Mouse (Mus musculus): ENCODE data around the gene Chchd1. TPM values are rescaled to one million over a fixed set of nuclear protein-coding genes. Genes with fewer than 3 reads are reported as not detected.

Chchd1 gene
- total RNA-seq, 2 experiments from 2014 or later, result 22.5 to 27.1 TPM

DNA sequence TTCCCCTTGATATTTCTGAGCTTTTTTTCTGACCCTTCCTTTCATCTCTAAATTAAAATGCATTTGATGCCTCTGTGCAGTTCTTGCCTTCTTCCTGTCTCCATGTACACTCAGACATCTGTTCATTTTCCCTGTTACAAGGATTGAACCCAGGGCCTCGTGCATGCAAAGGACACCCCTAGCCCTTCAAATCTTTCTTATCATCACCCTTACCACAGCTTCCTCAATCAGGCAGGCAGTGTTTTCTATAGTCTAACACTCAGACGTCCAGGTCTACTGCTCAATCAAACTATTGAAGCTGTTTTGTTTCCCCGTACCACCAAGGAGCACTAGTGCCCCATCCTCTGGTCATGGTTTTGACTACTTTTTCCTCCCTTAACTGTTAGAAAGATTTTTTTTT, 51.0 kb downstream of the Chchd1 start:
- no peak for ATAC-seq (replicated peaks; ENCODE audit: low FRiP score, poor library complexity, severe bottlenecking)

Other genes with a start within 250 kb of the Chchd1 start
- gene Anxa7, start 222.9 kb upstream of the Chchd1 start, total RNA-seq (2015; ENCODE audit: low replicate concordance), result 107 and 122 TPM in 2 replicates
- gene Anxa7, start 222.9 kb upstream of the Chchd1 start, total RNA-seq (2017; ENCODE audit: low replicate concordance), result 114 and 164 TPM in 2 replicates
- 4.6 and 21.7 TPM in 2 replicates for gene Mss51, start 206.1 kb upstream of the Chchd1 start, total RNA-seq (2015; ENCODE audit: low replicate concordance)
- 8.5 and 13.2 TPM in 2 replicates for gene Mss51, start 206.1 kb upstream of the Chchd1 start, total RNA-seq (2017; ENCODE audit: low replicate concordance)
- 114 and 134 TPM in 2 replicates for gene Ppp3cb, start 156.4 kb upstream of the Chchd1 start, total RNA-seq (2015; ENCODE audit: low replicate concordance)
- gene Ppp3cb, start 156.4 kb upstream of the Chchd1 start, total RNA-seq (2017; ENCODE audit: low replicate concordance), result 72.4 and 84.6 TPM in 2 replicates
- gene Usp54, start 61.9 kb upstream of the Chchd1 start, total RNA-seq (2015; ENCODE audit: low replicate concordance), result 0.58 and 1.7 TPM in 2 replicates
- 2.0 and 3.2 TPM in 2 replicates for gene Usp54, start 61.9 kb upstream of the Chchd1 start, total RNA-seq (2017; ENCODE audit: low replicate concordance)
- not detected in 2 replicates for gene Myoz1, start 46.5 kb upstream of the Chchd1 start, total RNA-seq (2015; ENCODE audit: low replicate concordance)
- not detected in 2 replicates for gene Myoz1, start 46.5 kb upstream of the Chchd1 start, total RNA-seq (2017; ENCODE audit: low replicate concordance)
- not detected in 2 replicates for gene Synpo2l, start 34.7 kb upstream of the Chchd1 start, total RNA-seq (2015; ENCODE audit: low replicate concordance)
- not detected in 2 replicates for gene Synpo2l, start 34.7 kb upstream of the Chchd1 start, total RNA-seq (2017; ENCODE audit: low replicate concordance)
- gene Sec24c, start 28.7 kb upstream of the Chchd1 start, total RNA-seq (2015; ENCODE audit: low replicate concordance), result 20.8 and 32.6 TPM in 2 replicates
- gene Sec24c, start 28.7 kb upstream of the Chchd1 start, total RNA-seq (2017; ENCODE audit: low replicate concordance), result 60.1 and 67.7 TPM in 2 replicates
- 2.5 and 9.2 TPM in 2 replicates for gene Fut11, start 8.0 kb upstream of the Chchd1 start, total RNA-seq (2015; ENCODE audit: low replicate concordance)
- gene Fut11, start 8.0 kb upstream of the Chchd1 start, total RNA-seq (2017; ENCODE audit: low replicate concordance), result 1.5 and 1.7 TPM in 2 replicates
- gene Zswim8, start 4.5 kb downstream of the Chchd1 start, total RNA-seq (2015; ENCODE audit: low replicate concordance), result 17.8 and 32.3 TPM in 2 replicates
- 10.1 and 16.3 TPM in 2 replicates for gene Zswim8, start 4.5 kb downstream of the Chchd1 start, total RNA-seq (2017; ENCODE audit: low replicate concordance)
- gene Ndst2, start 31.6 kb downstream of the Chchd1 start, total RNA-seq (2015; ENCODE audit: low replicate concordance), result 69.8 and 80.1 TPM in 2 replicates
- 25.0 and 32.7 TPM in 2 replicates for gene Ndst2, start 31.6 kb downstream of the Chchd1 start, total RNA-seq (2017; ENCODE audit: low replicate concordance)
- 4.0 and 9.8 TPM in 2 replicates for gene Camk2g, start 91.1 kb downstream of the Chchd1 start, total RNA-seq (2015; ENCODE audit: low replicate concordance)
- gene Camk2g, start 91.1 kb downstream of the Chchd1 start, total RNA-seq (2017; ENCODE audit: low replicate concordance), result 12.7 and 14.6 TPM in 2 replicates
- 0.38 and 0.84 TPM in 2 replicates for gene Plau, start 133.7 kb downstream of the Chchd1 start, total RNA-seq (2015; ENCODE audit: low replicate concordance)
- 2.8 and 9.6 TPM in 2 replicates for gene Plau, start 133.7 kb downstream of the Chchd1 start, total RNA-seq (2017; ENCODE audit: low replicate concordance)
- gene Vcl, start 226.4 kb downstream of the Chchd1 start, total RNA-seq (2015; ENCODE audit: low replicate concordance), result 42.1 and 45.6 TPM in 2 replicates
- 28.2 and 34.6 TPM in 2 replicates for gene Vcl, start 226.4 kb downstream of the Chchd1 start, total RNA-seq (2017; ENCODE audit: low replicate concordance)

Data from erythroblast, adult 5-6 weeks (primary cell).